Mouse (Mus musculus): Measurements from ENCODE around the gene Madcam1.

- TF ChIP-seq POLR2A (IDR thresholded peaks at IDR 0.05; ENCODE audit: insufficient read depth, low read depth, low read length): peak; percentile 78
- no peak for TF ChIP-seq CTCF (IDR thresholded peaks at IDR 0.05; ENCODE audit: insufficient read depth, low read depth, low read length)
These were observed 26.9 kb upstream of the Madcam1 start, which contains the start of gene Shc2 for GRCm38 (mm10) chr10:79637128-79638110.

Data from olfactory bulb, adult 2 months (tissue).